Mouse (Mus musculus): ENCODE measurements around the gene Ppp1r15b. TPM values are rescaled to one million over a fixed set of nuclear protein-coding genes. Genes with fewer than 3 reads are reported as not detected.
A peak's percentile ranks its signal among the peaks of the same experiment; 100 is the strongest.

Ppp1r15b gene
- polyA plus RNA-seq, 1 experiment from 2014 or later, result 31.8 TPM

DNA sequence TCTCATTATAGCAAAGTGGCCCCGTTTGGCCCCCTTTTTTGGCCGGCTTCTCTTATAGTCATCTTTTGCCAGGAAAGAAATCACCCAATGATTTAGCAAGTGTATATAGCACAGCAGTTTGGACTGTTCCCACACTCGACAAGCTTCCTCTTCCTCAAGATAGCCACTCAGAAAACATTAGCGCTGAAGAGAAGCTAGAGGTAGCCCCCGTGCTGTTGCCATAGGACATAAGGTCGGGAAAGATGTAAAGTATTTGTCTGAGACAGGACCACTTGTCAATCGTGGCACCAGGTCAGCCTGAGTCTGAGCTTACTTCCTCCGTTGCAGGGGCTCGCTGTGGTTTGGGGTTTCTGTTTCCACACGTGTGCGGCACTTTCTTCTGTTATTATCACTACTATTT, 34.2 kb downstream of the Ppp1r15b start:
- H3K27ac ChIP-seq (replicated peaks), result no peak overlapping the region
- H3K9me3 ChIP-seq, result no peaks in the 10 kb centered on the region
- H3K4me3 ChIP-seq, result no peak overlapping the region
- H3K36me3 ChIP-seq, result no peaks in the 10 kb centered on the region
- no peak overlapping the region for H3K9ac ChIP-seq (replicated peaks)
- peaks cover 17% of the 10 kb centered on the region for H3K4me1 ChIP-seq
- no peak for ATAC-seq (replicated peaks)
- WGBS, result 38% methylated on average over 11 of the region's 11 CpGs
- peaks cover 40% of the 10 kb centered on the region for H3K27me3 ChIP-seq
- no peak overlapping the region for H3K4me2 ChIP-seq (replicated peaks)

GRCm38 (mm10) chr1:133168318-133169060, 37.5 kb downstream of the Ppp1r15b start:
- H3K9ac ChIP-seq (replicated peaks), result no peak overlapping the region
- 0 out of 2 replicates have a peak, but pooled peaks have one; percentile 26 for ATAC-seq (replicated peaks)
- WGBS, result 42% methylated on average over 19 of the region's 19 CpGs
- no peaks in the 10 kb centered on the region for H3K9me3 ChIP-seq
- H3K27ac ChIP-seq (replicated peaks), result no peak overlapping the region
- H3K4me3 ChIP-seq, result no peak overlapping the region
- peaks cover 16% of the 10 kb centered on the region for H3K4me1 ChIP-seq
- H3K4me2 ChIP-seq (replicated peaks), result no peak overlapping the region
- H3K27me3 ChIP-seq, result peaks cover 19% of the 10 kb centered on the region
- H3K36me3 ChIP-seq, result no peaks in the 10 kb centered on the region

DNA sequence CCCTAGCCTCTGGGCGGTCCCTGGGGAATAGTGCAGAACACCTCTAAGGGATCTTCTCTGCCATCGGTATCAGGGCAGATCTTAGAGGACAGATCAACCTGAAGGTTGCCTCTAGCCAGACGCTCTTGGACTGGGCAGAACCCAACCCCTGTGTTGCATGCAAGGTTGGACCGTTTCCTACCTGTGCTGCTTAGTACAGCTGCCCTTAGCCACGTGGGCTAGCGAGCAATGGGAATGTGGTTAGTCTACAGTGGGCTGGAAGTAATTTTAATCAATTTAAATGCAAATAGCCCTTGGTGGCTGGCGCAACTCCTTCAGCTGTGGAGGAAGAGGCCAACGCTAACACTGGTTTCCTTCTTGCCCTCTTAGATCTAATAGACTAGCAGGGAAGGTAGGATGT, 39.3 kb downstream of the Ppp1r15b start:
- H3K27ac ChIP-seq (replicated peaks), result no peak overlapping the region
- no peak overlapping the region for H3K9ac ChIP-seq (replicated peaks)
- H3K4me2 ChIP-seq (replicated peaks), result no peak overlapping the region
- H3K4me3 ChIP-seq, result no peak overlapping the region
- WGBS, result 62% methylated on average over 8 of the region's 8 CpGs
- ATAC-seq (replicated peaks), result no peak
- peaks cover 3% of the 10 kb centered on the region for H3K27me3 ChIP-seq
- no peaks in the 10 kb centered on the region for H3K36me3 ChIP-seq
- H3K9me3 ChIP-seq, result no peaks in the 10 kb centered on the region
- H3K4me1 ChIP-seq, result 0 out of 2 replicates have a peak, but pooled peaks cover 2% of the 10 kb centered on the region

DNA sequence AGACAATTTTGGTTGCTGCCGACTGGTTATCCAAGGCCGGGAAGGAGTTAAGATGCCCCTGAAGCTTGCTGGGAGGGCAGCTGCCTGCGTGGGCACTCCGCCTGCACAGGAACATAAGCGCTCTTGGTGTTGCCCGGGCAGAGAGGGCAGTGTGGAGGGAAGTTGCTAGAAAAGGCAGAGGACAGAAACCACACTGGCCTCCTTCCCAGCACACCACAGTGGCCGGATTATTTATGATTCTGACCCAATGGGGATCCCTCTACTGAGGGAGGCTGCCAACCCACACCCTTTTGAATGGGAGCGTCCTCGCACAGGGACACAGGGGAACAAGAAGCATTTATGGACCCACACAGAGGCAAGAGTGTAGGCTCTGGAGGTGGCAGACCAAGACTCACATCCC, 40.4 kb downstream of the Ppp1r15b start:
- no peak overlapping the region for H3K4me3 ChIP-seq
- no peak overlapping the region for H3K27ac ChIP-seq (replicated peaks)
- H3K4me2 ChIP-seq (replicated peaks), result no peak overlapping the region
- no peaks in the 10 kb centered on the region for H3K9me3 ChIP-seq
- H3K9ac ChIP-seq (replicated peaks), result no peak overlapping the region
- H3K4me1 ChIP-seq, result 0 out of 2 replicates have a peak, but pooled peaks cover 2% of the 10 kb centered on the region
- H3K36me3 ChIP-seq, result no peaks in the 10 kb centered on the region
- ATAC-seq (replicated peaks), result no peak
- 80% methylated on average over 9 of the region's 9 CpGs for WGBS
- H3K27me3 ChIP-seq, result no peaks in the 10 kb centered on the region

GRCm38 (mm10) chr1:133175150-133175549, 44.2 kb downstream of the Ppp1r15b start:
- Histone ChIP-seq H3K9ac (replicated peaks) (no peak overlapping the region), H3K4me3 (no peak overlapping the region), H3K9me3 (no peaks in the 10 kb centered on the region), H3K27ac (replicated peaks) (no peak overlapping the region), H3K36me3 (no peaks in the 10 kb centered on the region), H3K4me1 (peaks cover 16% of the 10 kb centered on the region), H3K27me3 (no peaks in the 10 kb centered on the region), H3K4me2 (replicated peaks) (no peak overlapping the region)
- 81% methylated on average over 6 of the region's 6 CpGs for WGBS
- ATAC-seq (replicated peaks), result no peak

GRCm38 (mm10) chr1:133177480-133178172, 46.7 kb downstream of the Ppp1r15b start:
- no peak for ATAC-seq (replicated peaks)
- Histone ChIP-seq H3K9me3 (no peaks in the 10 kb centered on the region), H3K4me3 (no peak overlapping the region), H3K4me2 (replicated peaks) (no peak overlapping the region), H3K36me3 (no peaks in the 10 kb centered on the region), H3K9ac (replicated peaks) (no peak overlapping the region), H3K27me3 (no peaks in the 10 kb centered on the region), H3K4me1 (peaks cover 30% of the 10 kb centered on the region), H3K27ac (replicated peaks) (no peak overlapping the region)
- WGBS, result 56% methylated on average over 8 of the region's 8 CpGs

- WGBS, result 56% methylated on average over 11 of the region's 11 CpGs
- no peaks in the 10 kb centered on the region for H3K9me3 ChIP-seq
Measured at GRCm38 (mm10) chr1:133178732-133179440, 47.9 kb downstream of the Ppp1r15b start.

GRCm38 (mm10) chr1:133181072-133182015, 50.4 kb downstream of the Ppp1r15b start:
- peak; percentile 83 for ATAC-seq (replicated peaks)
- Histone ChIP-seq H3K27ac (replicated peaks) (peak overlapping the region; percentile 93), H3K9ac (replicated peaks) (peak overlapping the region; percentile 61), H3K9me3 (no peaks in the 10 kb centered on the region), H3K4me1 (peaks cover 52% of the 10 kb centered on the region), H3K36me3 (no peaks in the 10 kb centered on the region), H3K27me3 (no peaks in the 10 kb centered on the region), H3K4me2 (replicated peaks) (peak overlapping the region; percentile 78), H3K4me3 (peak overlapping the region; percentile 58)
- 0% methylated on average over 31 of the region's 31 CpGs for WGBS

More at GRCm38 (mm10) chr1:133178732-133179440, 47.9 kb downstream of the Ppp1r15b start:
- Histone ChIP-seq H3K27me3 (no peaks in the 10 kb centered on the region), H3K27ac (replicated peaks) (peak overlapping the region; percentile 31), H3K4me3 (no peak overlapping the region), H3K36me3 (no peaks in the 10 kb centered on the region), H3K4me1 (peaks cover 42% of the 10 kb centered on the region), H3K9ac (replicated peaks) (no peak overlapping the region), H3K4me2 (replicated peaks) (no peak overlapping the region)
- ATAC-seq (replicated peaks), result no peak

DNA sequence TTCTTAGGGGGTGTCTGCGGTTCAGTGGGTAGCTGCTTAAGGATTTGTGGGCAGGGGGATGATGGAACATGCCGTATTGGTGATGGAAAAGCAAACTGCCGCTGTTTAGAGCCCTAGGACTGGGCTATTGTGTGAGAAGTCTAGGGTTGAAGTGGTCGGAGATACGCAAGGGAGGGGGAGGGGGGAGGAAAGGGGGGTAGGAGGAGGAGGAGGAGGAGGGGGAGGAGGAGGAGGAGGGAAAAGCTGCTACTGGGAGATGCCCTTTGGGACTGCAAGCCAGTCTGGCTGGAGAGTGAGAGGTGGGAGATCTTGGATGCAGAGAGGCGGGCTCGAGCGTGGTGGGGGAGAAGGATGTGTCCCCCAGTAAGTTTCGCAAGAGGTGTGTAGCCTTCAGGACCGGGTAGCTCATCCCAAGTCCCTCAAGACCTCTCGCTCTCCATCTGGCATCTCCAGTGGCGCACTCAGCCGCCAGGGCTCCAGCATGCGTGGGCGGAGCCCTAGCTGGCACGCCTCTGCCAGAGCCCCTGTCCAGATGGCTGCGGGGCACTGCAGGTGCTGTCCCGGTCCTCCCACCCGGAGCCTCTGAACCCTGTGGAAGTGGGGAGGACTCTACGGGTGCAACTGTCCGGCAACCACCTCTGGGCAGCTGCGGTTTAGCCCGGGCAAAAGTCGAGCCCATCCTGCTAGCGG, 51.2 kb downstream of the Ppp1r15b start:
- peak overlapping the region; percentile 58 for H3K4me3 ChIP-seq
- WGBS, result 1% methylated on average over 23 of the region's 25 CpGs
- no peaks in the 10 kb centered on the region for H3K9me3 ChIP-seq
- H3K27me3 ChIP-seq, result no peaks in the 10 kb centered on the region
- ATAC-seq (replicated peaks), result peak; percentile 43
- H3K36me3 ChIP-seq, result no peaks in the 10 kb centered on the region
- peak overlapping the region; percentile 78 for H3K4me2 ChIP-seq (replicated peaks)
- H3K9ac ChIP-seq (replicated peaks), result peak overlapping the region; percentile 61
- peak overlapping the region; percentile 93 for H3K27ac ChIP-seq (replicated peaks)
- peaks cover 55% of the 10 kb centered on the region for H3K4me1 ChIP-seq

DNA sequence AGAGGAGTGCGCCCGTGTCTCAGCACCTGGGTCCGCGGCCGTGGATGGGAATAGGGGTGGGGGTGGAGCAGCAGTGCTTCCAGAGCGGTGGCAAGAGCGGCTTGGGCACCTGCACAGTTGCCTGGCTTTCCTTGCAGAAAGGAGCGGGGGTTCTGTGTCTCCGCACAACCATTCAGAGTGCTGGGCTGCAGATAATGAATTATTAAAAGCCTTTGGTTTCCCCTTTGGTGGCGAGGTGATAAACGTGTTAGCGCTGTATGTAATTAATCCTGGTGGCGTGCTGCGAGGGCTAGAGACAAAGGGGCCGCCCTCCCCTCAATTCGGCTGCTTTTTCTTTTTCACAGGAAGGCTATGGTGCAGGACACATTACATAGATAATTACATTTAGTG, 51.8 kb downstream of the Ppp1r15b start:
- H3K9me3 ChIP-seq, result no peaks in the 10 kb centered on the region
- H3K27me3 ChIP-seq, result no peaks in the 10 kb centered on the region
- peak overlapping the region; percentile 61 for H3K9ac ChIP-seq (replicated peaks)
- H3K4me1 ChIP-seq, result peaks cover 60% of the 10 kb centered on the region
- under 1% methylated on average over 16 of the region's 16 CpGs for WGBS
- H3K36me3 ChIP-seq, result no peaks in the 10 kb centered on the region
- peak overlapping the region; percentile 78 for H3K4me2 ChIP-seq (replicated peaks)
- H3K27ac ChIP-seq (replicated peaks), result peak overlapping the region; percentile 93
- peak; percentile 57 for ATAC-seq (replicated peaks)
- H3K4me3 ChIP-seq, result peak overlapping the region; percentile 58

Measured in forebrain, embryonic 15.5 days (tissue).